ENCODE assay signal across 12 mouse cellular contexts in the genomic region with DNA sequence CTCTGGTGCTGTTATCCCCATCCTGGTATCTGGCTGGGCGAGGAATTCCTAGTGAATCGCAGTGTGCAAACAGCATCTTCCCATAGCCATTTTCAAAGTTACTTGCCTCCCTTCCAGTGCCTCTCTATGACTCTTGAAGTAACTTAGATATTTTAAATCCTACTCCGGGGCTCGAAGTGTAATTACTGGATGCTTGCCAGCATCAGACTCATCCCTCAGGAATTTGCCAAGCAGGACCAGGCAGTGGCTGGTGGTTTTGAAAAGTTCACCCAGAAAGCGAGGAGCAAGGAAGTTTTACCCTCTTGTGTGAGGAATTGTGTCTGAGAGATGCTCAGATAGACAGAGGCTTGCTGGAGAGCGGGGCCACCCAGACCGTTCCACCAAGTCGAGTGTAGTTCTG. TPM values are rescaled to one million over a fixed set of nuclear protein-coding genes. Genes with fewer than 3 reads are reported as not detected.
DNase-seq lines count a peak whose midpoint lies in the region; ATAC-seq and TF ChIP-seq lines count a peak whose summit lies in the region.
"Had no signal": no experiment of that assay in that cellular context is flagged by ENCODE, and none has a peak within 500 bp of the region (broad histone marks: within the 10 kb centered on the region; RNA-seq: fewer than 3 reads in every experiment).

No protein-coding gene starts in this region.

- no peaks in the 10 kb centered on the region for H3K9me3 ChIP-seq in limb, embryonic 12.5 days
- H3K9me3 ChIP-seq in limb, embryonic 10.5 days (replicated peaks), result no peaks in the 10 kb centered on the region
- H3K9me3 ChIP-seq in limb, embryonic 14.5 days (ENCODE audit: control insufficient read depth, low read length), result no peaks in the 10 kb centered on the region
- no peaks in the 10 kb centered on the region for H3K9me3 ChIP-seq in stomach, postnatal 0 days (ENCODE audit: control insufficient read depth, low read length)
- no peaks in the 10 kb centered on the region for H3K9me3 ChIP-seq in forebrain, embryonic 11.5 days (ENCODE audit: control insufficient read depth, low read length)
- H3K9me3 ChIP-seq: hindbrain, embryonic 12.5 days had no signal

- intact Hi-C loops in gastrocnemius, adult 2 months (cut with DNase I), result loop anchor here (2.0 kb wide), 1 partner anchor 35 kb away; no protein-coding TSS in a partner anchor
- intact Hi-C loops in gastrocnemius, postnatal 36 days (cut with DNase I), result no loop called here

- TF ChIP-seq EP300 in stomach, postnatal 0 days (optimal IDR thresholded peaks at IDR 0.05), result no peak

- no peak for TF ChIP-seq POLR2A in limb, embryonic 14.5 days (IDR thresholded peaks at IDR 0.05; ENCODE audit: borderline replicate concordance, extremely low read depth, insufficient read depth, insufficient read length)

- peak overlapping the region; percentile 8; the same call in 1 of the 2 replicates for H3K4me2 ChIP-seq in limb, embryonic 12.5 days
- no peak overlapping the region for H3K4me2 ChIP-seq in limb, embryonic 14.5 days (replicated peaks; ENCODE audit: low read depth, low read length, severe bottlenecking)
- H3K4me2 ChIP-seq in stomach, postnatal 0 days (replicated peaks; ENCODE audit: low read depth), result no peak overlapping the region
- H3K4me2 ChIP-seq in forebrain, embryonic 11.5 days (ENCODE audit: low read depth, low read length, severe bottlenecking), result no peak overlapping the region
- H3K4me2 ChIP-seq: hindbrain, embryonic 12.5 days had no signal

- H3K4me1 ChIP-seq in limb, embryonic 12.5 days (replicated peaks), result peaks cover 25% of the 10 kb centered on the region
- H3K4me1 ChIP-seq in limb, embryonic 10.5 days, result peaks cover 22% of the 10 kb centered on the region
- peaks cover 20% of the 10 kb centered on the region for H3K4me1 ChIP-seq in limb, embryonic 14.5 days (ENCODE audit: control insufficient read depth, insufficient read depth, low read length)
- H3K4me1 ChIP-seq in stomach, postnatal 0 days (replicated peaks; ENCODE audit: control insufficient read depth, insufficient read depth), result peaks cover 10% of the 10 kb centered on the region; the same call in 1 of the 2 replicates
- H3K4me1 ChIP-seq in forebrain, embryonic 11.5 days (replicated peaks; ENCODE audit: control insufficient read depth, insufficient read depth, low read length), result no peaks in the 10 kb centered on the region

- 0 out of 2 replicates have a peak, but pooled peaks cover 6% of the 10 kb centered on the region for H3K36me3 ChIP-seq in limb, embryonic 12.5 days
- no peaks in the 10 kb centered on the region; the same call in 1 of the 2 replicates for H3K36me3 ChIP-seq in limb, embryonic 10.5 days
- no peaks in the 10 kb centered on the region for H3K36me3 ChIP-seq in limb, embryonic 14.5 days (ENCODE audit: control insufficient read depth, insufficient read depth, low read length)
- no peaks in the 10 kb centered on the region for H3K36me3 ChIP-seq in stomach, postnatal 0 days (ENCODE audit: control insufficient read depth, insufficient read depth, low read length)
- no peaks in the 10 kb centered on the region for H3K36me3 ChIP-seq in forebrain, embryonic 11.5 days (ENCODE audit: control insufficient read depth, insufficient read depth, low read length)
- H3K36me3 ChIP-seq: hindbrain, embryonic 12.5 days had no signal

- no peak overlapping the region; the same call in 1 of the 2 replicates for H3K27ac ChIP-seq in gastrocnemius, adult 2 months
- H3K27ac ChIP-seq in limb, embryonic 12.5 days, result peak overlapping the region; percentile 66; the same call in 1 of the 2 replicates
- no peak overlapping the region for H3K27ac ChIP-seq in limb, embryonic 10.5 days
- peak overlapping the region; percentile 0; the same call in 1 of the 2 replicates for H3K27ac ChIP-seq in limb, embryonic 14.5 days (replicated peaks; ENCODE audit: low read depth, low read length)
- peak overlapping the region; percentile 40; the same call in 1 of the 2 replicates for H3K27ac ChIP-seq in stomach, postnatal 0 days (replicated peaks)
- H3K27ac ChIP-seq in forebrain, embryonic 11.5 days (ENCODE audit: low read depth, low read length), result no peak overlapping the region
- H3K27ac ChIP-seq: hindbrain, embryonic 12.5 days; liver, embryonic 14.5 days had no signal

- no peak overlapping the region for H3K4me3 ChIP-seq in gastrocnemius, adult 2 months
- H3K4me3 ChIP-seq in limb, embryonic 12.5 days (replicated peaks), result no peak overlapping the region
- no peak overlapping the region for H3K4me3 ChIP-seq in limb, embryonic 10.5 days
- no peak overlapping the region for H3K4me3 ChIP-seq in limb, embryonic 14.5 days (replicated peaks; ENCODE audit: low read length)
- H3K4me3 ChIP-seq in stomach, postnatal 0 days (ENCODE audit: low read depth, low read length), result no peak overlapping the region
- no peak overlapping the region for H3K4me3 ChIP-seq in forebrain, embryonic 11.5 days (ENCODE audit: low read depth, low read length)
- H3K4me3 ChIP-seq: hindbrain, embryonic 12.5 days had no signal

- no peak for ATAC-seq in limb, embryonic 12.5 days (ENCODE audit: insufficient number of reproducible peaks, insufficient read depth, low FRiP score, low TSS enrichment, low read depth)
- no peak for ATAC-seq in limb, embryonic 14.5 days (ENCODE audit: low FRiP score, low read depth)
- no peak for ATAC-seq in stomach, postnatal 0 days (ENCODE audit: low FRiP score, low TSS enrichment)
- no peak for ATAC-seq in forebrain, embryonic 11.5 days (replicated peaks; ENCODE audit: low FRiP score)

- 66% methylated on average over 8 of the region's 8 CpGs for WGBS in limb, embryonic 12.5 days
- WGBS in limb, embryonic 10.5 days, result 89% methylated on average over 8 of the region's 8 CpGs
- WGBS in limb, embryonic 14.5 days, result 49% methylated on average over 8 of the region's 8 CpGs
- 37% methylated on average over 8 of the region's 8 CpGs for WGBS in stomach, postnatal 0 days
- 81% methylated on average over 8 of the region's 8 CpGs for WGBS in forebrain, embryonic 11.5 days

- H3K9ac ChIP-seq in limb, embryonic 12.5 days (replicated peaks), result no peak overlapping the region
- no peak overlapping the region for H3K9ac ChIP-seq in limb, embryonic 14.5 days (ENCODE audit: low read depth, low read length, severe bottlenecking)
- H3K9ac ChIP-seq in stomach, postnatal 0 days (ENCODE audit: low read length), result no peak overlapping the region
- H3K9ac ChIP-seq in forebrain, embryonic 11.5 days (ENCODE audit: low read length), result no peak overlapping the region
- H3K9ac ChIP-seq: hindbrain, embryonic 12.5 days; liver, embryonic 14.5 days had no signal

- no peaks in the 10 kb centered on the region for H3K27me3 ChIP-seq in limb, embryonic 12.5 days
- no peaks in the 10 kb centered on the region for H3K27me3 ChIP-seq in limb, embryonic 10.5 days (ENCODE audit: low read depth, poor library complexity, severe bottlenecking)
- no peaks in the 10 kb centered on the region for H3K27me3 ChIP-seq in limb, embryonic 14.5 days (ENCODE audit: control insufficient read depth, insufficient read depth, low read length)
- H3K27me3 ChIP-seq in stomach, postnatal 0 days (ENCODE audit: control insufficient read depth, insufficient read depth, low read length), result no peaks in the 10 kb centered on the region
- H3K27me3 ChIP-seq in forebrain, embryonic 11.5 days (ENCODE audit: control insufficient read depth, insufficient read depth, low read length), result no peaks in the 10 kb centered on the region
- H3K27me3 ChIP-seq: hindbrain, embryonic 12.5 days had no signal

- DNase-seq in gastrocnemius, adult 2 months, result peak; percentile 16
- no peak for DNase-seq in gastrocnemius, postnatal 36 days
- DNase-seq in limb, embryonic 10.5 days (ENCODE audit: low spot score), result no peak
- DNase-seq in limb, embryonic 14.5 days (ENCODE audit: low spot score), result peak; percentile 56
- no peak for DNase-seq in stomach, postnatal 0 days (ENCODE audit: low spot score)
- no peak for DNase-seq in spleen, adult 12 weeks (ENCODE audit: low spot score)
- DNase-seq in forebrain, embryonic 11.5 days (ENCODE audit: low spot score), result no peak
- DNase-seq: cerebellum, adult 2 months; thymus, adult 18-20 months had no signal

- TF ChIP-seq CTCF in gastrocnemius, adult 2 months (IDR thresholded peaks at IDR 0.05), result no peak
- no peak for TF ChIP-seq CTCF in stomach, postnatal 0 days (IDR thresholded peaks at IDR 0.05; ENCODE audit: low read depth)

RNA-seq across cellular contexts. Expression of gene Sh3bp4, which starts 51.3 kb away (rescaled TPM):
- total RNA-seq in gastrocnemius, adult 2 months (2021), result 1 to 10 TPM; 2.1 to 4.0 TPM
- total RNA-seq in gastrocnemius, postnatal 36 days (2021), result 1 to 10 TPM; 2.6 TPM
- 22.3 and 23.1 TPM in 2 replicates for polyA plus RNA-seq in limb, embryonic 12.5 days (2016; fragmentation: Nextera tagmentation; extraction: Ambion mirVana)
- polyA plus RNA-seq in limb, embryonic 10.5 days (2016; fragmentation: Nextera tagmentation; extraction: Ambion mirVana), result 25.9 and 26.9 TPM in 2 replicates
- 20.8 and 26.5 TPM in 2 replicates for polyA plus RNA-seq in limb, embryonic 14.5 days (2012; rRNA removed)
- 20.4 and 21.2 TPM in 2 replicates for polyA plus RNA-seq in limb, embryonic 14.5 days (2014; fragmentation: Nextera tagmentation; extraction: Ambion mirVana)
- polyA plus RNA-seq in stomach, postnatal 0 days (2015; fragmentation: Nextera tagmentation; extraction: Ambion mirVana), result 7.6 and 8.0 TPM in 2 replicates
- polyA plus RNA-seq in forebrain, embryonic 11.5 days (2014; fragmentation: Nextera tagmentation; extraction: Ambion mirVana), result 29.3 and 30.2 TPM in 2 replicates

Comparison
In these comparisons a context has a peak if more than half of its experiments do, and no peak if none do; other contexts are left out.
1. DNase-seq: peak in gastrocnemius, adult 2 months (single experiment) and limb, embryonic 14.5 days (single experiment); none in gastrocnemius, postnatal 36 days (0 of 2), limb, embryonic 10.5 days (single experiment), stomach, postnatal 0 days (single experiment), spleen, adult 12 weeks (single experiment) and forebrain, embryonic 11.5 days (single experiment).
2. H3K27ac ChIP-seq: peak in limb, embryonic 12.5 days (single experiment), limb, embryonic 14.5 days (single experiment) and stomach, postnatal 0 days (single experiment); none in gastrocnemius, adult 2 months (single experiment), limb, embryonic 10.5 days (single experiment) and forebrain, embryonic 11.5 days (single experiment).